Mouse (Mus musculus): ENCODE data around the gene Wdr3. TPM values are rescaled to one million over a fixed set of nuclear protein-coding genes. Genes with fewer than 3 reads are reported as not detected.

The Wdr3 gene
- 10.8 TPM for polyA plus RNA-seq (2014; fragmentation: Illumina TruSeq; extraction: RNeasy Lipid Tissue Mini Kit (QIAGEN cat#74804); ENCODE audit: low read depth, low replicate concordance)

DNA sequence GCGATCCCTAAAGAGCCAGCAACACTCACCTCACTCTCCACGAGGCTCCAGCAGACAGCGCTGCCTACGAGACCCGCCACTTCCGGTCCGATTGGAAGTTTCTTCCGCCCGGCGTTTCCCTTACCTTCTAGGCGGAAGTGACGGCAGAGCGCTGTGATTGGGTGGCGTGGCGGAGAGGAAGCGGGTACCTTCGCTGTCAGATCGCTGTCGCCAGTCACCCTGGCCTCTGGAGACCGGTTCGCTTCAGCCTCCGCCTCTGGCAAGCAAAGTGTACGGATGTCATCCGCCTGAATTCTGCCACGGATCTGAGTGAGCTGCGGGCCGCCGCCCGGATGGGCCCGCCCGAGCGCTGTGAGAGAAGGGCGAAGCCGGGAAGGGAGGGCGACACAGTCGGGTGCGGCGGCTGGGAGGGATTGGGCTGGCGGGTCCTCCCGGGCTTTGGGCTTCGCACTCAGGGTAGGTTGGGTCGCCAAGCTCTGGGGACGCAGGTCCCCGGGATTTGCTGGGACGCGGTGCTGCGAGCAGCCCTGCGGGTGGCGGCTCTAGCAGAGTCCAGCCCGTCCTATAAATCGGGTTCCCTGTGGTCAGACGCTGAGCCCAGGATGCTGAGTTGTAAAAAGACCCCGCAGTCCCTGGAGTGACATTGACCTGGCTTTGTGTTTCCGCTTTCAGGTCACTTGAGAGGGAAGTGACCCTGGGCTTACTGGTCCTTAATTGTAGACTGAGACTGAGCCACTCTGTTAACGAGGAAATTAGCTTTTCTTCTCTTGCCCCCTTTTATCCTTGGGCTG, at the start of gene Wdr3, which contains the start of gene Gdap2:
TSS of gene Wdr3 (minus strand) at position 93 of the 791 bp plus-strand sequence.
TSS of gene Gdap2 (plus strand) at position 67 of the 791 bp plus-strand sequence.

Other genes starting within 250 kb of the Wdr3 start
- gene Gdap2, start within 50 bp of the Wdr3 start, polyA plus RNA-seq (2014; fragmentation: Illumina TruSeq; extraction: RNeasy Lipid Tissue Mini Kit (QIAGEN cat#74804); ENCODE audit: low read depth, low replicate concordance), result 8.3 TPM